Mouse (Mus musculus) kidney, postnatal 0 days (tissue): ENCODE measurements around the gene Rilp. TPM values are rescaled to one million over a fixed set of nuclear protein-coding genes. Genes with fewer than 3 reads are reported as not detected.

Experiments used
- ATAC-seq: fragments of 200-750 bp; cut with Nextera tagmentation; replicated peaks from 2 replicates; pipeline ENCODE4 v1.8.0; 2017; ENCODE audit warnings: low read depth, moderate number of reproducible peaks, moderate TSS enrichment, moderate library complexity; ENCODE audit not compliant: low FRiP score
- DNase-seq: peaks from one replicate; pipeline ENCODE4 v3.0.0-alpha.2; 2016; ENCODE audit warnings: low spot score
- H3K27ac ChIP-seq: fragments of 300-500 bp; sonication (generic); 2 replicates; pipeline ENCODE4 v1.5.1; 2014; ENCODE audit warnings: mild to moderate bottlenecking
- H3K27me3 ChIP-seq: fragments of 300-500 bp; sonication (generic); 2 replicates; pipeline ENCODE4 v1.6.1; 2014; ENCODE audit warnings: low read length, mixed read lengths; ENCODE audit not compliant: insufficient read depth
- H3K36me3 ChIP-seq: fragments of 300-500 bp; sonication (generic); 2 replicates; pipeline ENCODE4 v1.6.1; 2014; ENCODE audit warnings: low read length, mixed read lengths; ENCODE audit not compliant: insufficient read depth
- H3K4me1 ChIP-seq: fragments of 300-500 bp; sonication (generic); replicated peaks from 2 replicates; pipeline ENCODE4 v1.6.1; 2014; ENCODE audit warnings: antibody characterized with exemption, low read length, mixed read lengths; ENCODE audit not compliant: insufficient read depth
- H3K4me2 ChIP-seq: fragments of 300-500 bp; sonication (generic); 2 replicates; pipeline ENCODE4 v1.6.1; 2014; ENCODE audit warnings: mild to moderate bottlenecking, low read length, moderate library complexity, mixed read lengths
- H3K4me3 ChIP-seq: fragments of 300-500 bp; sonication (generic); replicated peaks from 2 replicates; pipeline ENCODE4 v1.5.1; 2014; ENCODE audit warnings: low read depth, low read length
- H3K9ac ChIP-seq: fragments of 300-500 bp; sonication (generic); 2 replicates; pipeline ENCODE4 v1.6.1; 2014; ENCODE audit warnings: low read depth, low read length
- H3K9me3 ChIP-seq: fragments of 300-500 bp; sonication (generic); replicated peaks from 2 replicates; pipeline ENCODE4 v1.6.1; 2016; ENCODE audit warnings: low read length, inconsistent platforms, mixed read lengths
- CTCF ChIP-seq: IDR thresholded peaks from 2 replicates; pipeline ENCODE4 v1.5.1; 2016; ENCODE audit warnings: antibody characterized with exemption, low read depth, mild to moderate bottlenecking, moderate library complexity
- WGBS: fragments of 180-500 bp; shearing (Covaris S2); extraction: QIAGEN DNeasy Blood & Tissue Kit; methylation state at CpG from one replicate; pipeline ENCODE4 v1.1.7; 2014; 5-methylcytosine and 5-hydroxymethylcytosine counted together
- polyA plus RNA-seq: library from polyadenylated mRNA; unstranded; fragments of >200 nt; fragmentation: Nextera tagmentation; extraction: Ambion mirVana; gene quantifications from 2 replicates; pipeline ENCODE4 v1.2.1, GENCODE M21; 2015

Rilp gene
- polyA plus RNA-seq, 1 experiment from 2014 or later: 4.5 TPM

DNA sequence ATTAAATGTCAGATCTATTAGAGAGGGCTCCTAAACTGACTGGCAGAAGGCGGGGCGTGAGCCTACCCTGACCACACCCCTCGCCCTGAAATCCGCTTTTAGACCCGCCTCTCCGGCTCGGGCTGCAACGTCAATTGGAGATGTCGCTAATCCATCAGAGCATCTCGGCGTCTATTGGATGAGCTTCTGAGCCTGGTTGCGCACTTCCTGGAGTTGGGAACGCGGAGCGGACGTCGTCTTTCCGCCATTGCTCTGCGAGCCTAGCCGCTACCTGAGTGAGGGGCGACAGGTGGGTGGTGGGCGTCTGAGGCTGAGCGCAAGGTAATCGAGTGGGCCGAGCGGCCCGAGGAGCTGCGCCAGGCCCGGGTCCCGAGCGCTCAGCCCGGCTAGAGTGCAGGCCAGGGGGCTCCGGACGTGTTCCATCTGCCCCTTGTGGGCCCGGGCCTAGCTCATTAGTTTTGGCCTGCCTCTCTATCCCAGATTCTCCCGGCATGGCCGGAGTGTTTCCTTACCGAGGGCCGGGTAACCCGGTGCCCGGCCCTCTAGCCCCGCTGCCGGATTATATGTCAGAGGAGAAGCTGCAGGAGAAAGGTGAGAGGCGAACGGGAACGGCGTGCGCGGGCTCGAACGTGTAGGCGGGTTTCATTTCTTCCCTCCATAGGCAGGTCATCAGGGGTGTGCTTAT lies 23.2 kb upstream of the Rilp start, which contains the start of gene Prpf8:
Prpf8 (plus strand) TSS at position 216 of the 685 bp plus-strand sequence.
- under 1% methylated on average over 52 of the region's 52 CpGs for WGBS
- Histone ChIP-seq H3K36me3 (peaks cover 23% of the 10 kb centered on the region), H3K4me2 (peak within 1 kb of the TSS; percentile 94), H3K4me1 (peaks cover 8% of the 10 kb centered on the region), H3K4me3 (peak within 1 kb of the TSS; percentile 99), H3K9me3 (no peaks in the 10 kb centered on the region), H3K9ac (peak within 1 kb of the TSS; percentile 99), H3K27ac (peak within 1 kb of the TSS; percentile 82), H3K27me3 (no peaks in the 10 kb centered on the region)
- DNase-seq (peak; percentile 99), ATAC-seq (peak; percentile 99)
- no peak for TF ChIP-seq CTCF

DNA sequence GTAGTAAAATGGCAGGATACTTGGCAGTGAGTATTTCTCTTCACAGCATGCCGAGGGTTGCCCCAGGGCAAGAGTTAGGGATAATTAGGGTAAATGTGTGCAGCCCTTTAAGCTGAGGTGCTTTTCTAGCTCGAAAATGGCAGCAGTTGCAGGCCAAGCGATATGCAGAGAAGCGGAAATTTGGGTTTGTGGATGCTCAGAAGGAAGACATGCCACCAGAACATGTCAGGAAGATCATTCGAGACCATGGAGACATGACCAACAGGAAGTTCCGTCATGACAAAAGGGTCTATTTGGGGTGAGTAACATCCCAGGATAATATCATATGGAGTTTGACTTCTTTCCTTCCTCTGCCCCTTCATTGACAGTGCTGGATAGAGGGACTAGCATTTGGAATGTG lies 22.4 kb upstream of the Rilp start:
- Histone ChIP-seq H3K27ac (peak overlapping the region; percentile 82), H3K36me3 (peaks cover 31% of the 10 kb centered on the region), H3K9ac (peak overlapping the region; percentile 99), H3K9me3 (no peaks in the 10 kb centered on the region), H3K4me3 (peak overlapping the region; percentile 99), H3K27me3 (no peaks in the 10 kb centered on the region), H3K4me1 (peaks cover 8% of the 10 kb centered on the region), H3K4me2 (peak overlapping the region; percentile 94)
- DNase-seq (no peak), ATAC-seq (no peak)
- no peak for TF ChIP-seq CTCF
- 37% methylated on average over 6 of the region's 6 CpGs for WGBS

DNA sequence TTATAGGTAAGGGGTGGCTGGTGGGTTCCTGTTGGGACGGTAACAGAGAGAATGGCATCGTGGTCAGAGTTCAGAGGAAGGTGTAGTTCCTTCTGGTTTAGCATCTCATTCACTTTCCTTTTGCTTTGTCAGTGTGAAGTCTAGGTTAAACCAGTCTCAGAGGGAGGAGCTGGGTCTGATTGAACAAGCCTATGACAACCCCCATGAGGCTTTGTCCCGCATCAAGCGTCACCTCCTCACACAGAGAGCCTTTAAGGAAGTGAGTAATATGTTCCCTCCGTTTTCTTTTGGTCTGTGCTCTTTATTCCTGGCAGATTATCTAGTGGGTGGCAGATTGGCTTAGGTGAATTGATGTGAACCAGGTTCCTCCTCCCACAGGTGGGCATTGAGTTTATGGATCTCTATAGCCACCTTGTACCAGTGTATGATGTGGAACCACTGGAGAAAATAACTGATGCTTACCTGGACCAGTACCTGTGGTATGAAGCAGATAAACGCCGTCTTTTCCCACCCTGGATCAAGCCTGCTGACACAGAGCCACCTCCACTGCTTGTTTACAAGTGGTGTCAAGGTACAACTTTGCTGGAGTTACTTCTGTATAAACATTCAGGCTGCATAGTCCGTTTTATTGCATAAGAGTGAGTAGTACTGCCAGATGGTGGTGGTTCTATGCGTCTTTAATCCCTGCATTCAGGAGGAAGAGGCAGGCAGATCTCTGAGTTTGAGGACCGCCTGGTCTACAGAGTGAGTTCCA lies 15.4 kb upstream of the Rilp start:
- no peak overlapping the region for H3K27ac ChIP-seq
- 91% methylated on average over 10 of the region's 10 CpGs for WGBS
- peaks cover 96% of the 10 kb centered on the region for H3K36me3 ChIP-seq
- H3K9ac ChIP-seq: no peak overlapping the region
- ATAC-seq: no peak
- H3K9me3 ChIP-seq: no peaks in the 10 kb centered on the region
- TF ChIP-seq CTCF: no peak
- no peak overlapping the region for H3K4me2 ChIP-seq
- DNase-seq: no peak
- no peak overlapping the region for H3K4me3 ChIP-seq
- H3K27me3 ChIP-seq: no peaks in the 10 kb centered on the region
- no peaks in the 10 kb centered on the region for H3K4me1 ChIP-seq

DNA sequence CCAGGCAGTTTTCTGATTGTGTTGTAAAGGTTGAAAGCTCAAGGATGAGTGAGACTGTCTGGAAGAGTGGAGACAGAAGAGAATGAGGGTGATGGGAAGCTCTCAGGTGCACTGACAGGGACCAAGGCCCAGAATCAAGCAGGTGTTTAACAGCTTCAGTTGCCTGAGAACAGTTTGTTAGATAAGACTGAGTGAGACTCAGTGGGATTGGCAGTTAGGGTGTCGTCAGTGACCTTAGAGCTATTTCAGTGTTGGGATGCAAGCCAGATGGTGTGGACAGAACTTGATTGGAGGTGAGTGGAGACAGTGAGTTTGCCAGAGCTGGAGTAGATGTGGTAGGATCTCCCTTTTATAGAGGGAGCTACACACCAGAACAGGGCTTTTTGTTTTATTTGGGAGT lies 11.8 kb upstream of the Rilp start:
- Histone ChIP-seq H3K4me3 (no peak overlapping the region), H3K36me3 (peaks cover 95% of the 10 kb centered on the region), H3K27ac (no peak overlapping the region), H3K27me3 (no peaks in the 10 kb centered on the region), H3K4me1 (no peaks in the 10 kb centered on the region), H3K9ac (no peak overlapping the region), H3K9me3 (no peaks in the 10 kb centered on the region), H3K4me2 (no peak overlapping the region)
- no peak for ATAC-seq
- DNase-seq: no peak
- no peak for TF ChIP-seq CTCF
- WGBS: 48% methylated on average over 1 of the region's 1 CpGs

DNA sequence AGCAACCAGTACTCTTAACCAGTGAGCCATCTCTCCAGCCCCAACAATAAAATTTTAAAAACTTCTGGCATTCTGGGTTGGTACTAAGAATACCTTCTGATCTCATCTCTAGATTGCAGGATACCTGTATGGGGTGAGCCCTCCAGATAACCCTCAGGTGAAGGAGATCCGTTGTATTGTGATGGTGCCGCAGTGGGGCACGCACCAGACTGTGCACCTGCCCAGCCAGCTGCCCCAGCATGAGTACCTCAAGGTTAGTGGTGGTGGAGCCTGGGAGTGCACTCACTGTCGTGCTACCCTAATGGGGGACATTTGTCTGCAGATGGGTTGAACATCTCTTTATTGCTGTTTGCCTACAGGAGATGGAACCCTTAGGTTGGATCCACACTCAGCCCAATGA lies 1.7 kb upstream of the Rilp start:
- Histone ChIP-seq H3K9me3 (no peaks in the 10 kb centered on the region), H3K27me3 (no peaks in the 10 kb centered on the region), H3K9ac (no peak overlapping the region), H3K4me3 (no peak overlapping the region), H3K27ac (no peak overlapping the region), H3K4me2 (no peak overlapping the region), H3K36me3 (peaks cover 55% of the 10 kb centered on the region), H3K4me1 (peaks cover 11% of the 10 kb centered on the region)
- no peak for TF ChIP-seq CTCF
- ATAC-seq: no peak
- no peak for DNase-seq
- WGBS: 97% methylated on average over 4 of the region's 4 CpGs

DNA sequence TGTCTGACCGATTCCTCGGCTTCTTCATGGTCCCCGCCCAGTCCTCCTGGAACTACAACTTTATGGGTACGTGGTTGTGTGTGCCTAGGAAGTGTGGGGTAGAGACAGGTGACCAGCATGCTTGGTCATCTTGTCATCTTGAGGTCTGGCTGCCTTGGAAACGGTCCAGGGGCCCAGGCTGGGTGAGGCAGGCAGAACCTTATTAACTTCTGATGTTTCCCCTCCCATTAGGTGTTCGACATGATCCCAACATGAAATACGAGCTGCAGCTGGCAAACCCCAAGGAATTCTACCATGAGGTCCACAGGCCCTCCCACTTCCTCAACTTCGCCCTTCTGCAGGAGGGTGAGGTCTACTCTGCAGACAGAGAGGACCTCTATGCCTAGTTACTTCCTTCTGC lies 990 bp upstream of the Rilp start:
- no peaks in the 10 kb centered on the region for H3K27me3 ChIP-seq
- H3K4me2 ChIP-seq: no peak overlapping the region
- H3K36me3 ChIP-seq: peaks cover 47% of the 10 kb centered on the region
- peak; percentile 15 for DNase-seq
- no peaks in the 10 kb centered on the region for H3K9me3 ChIP-seq
- H3K4me1 ChIP-seq: peaks cover 11% of the 10 kb centered on the region
- no peak overlapping the region for H3K4me3 ChIP-seq
- ATAC-seq: no peak
- TF ChIP-seq CTCF: no peak
- 49% methylated on average over 8 of the region's 8 CpGs for WGBS
- peak overlapping the region; percentile 92 for H3K27ac ChIP-seq
- no peak overlapping the region for H3K9ac ChIP-seq
